Mouse (Mus musculus): Measurements from ENCODE around the gene Slc35e4. TPM values are rescaled to one million over a fixed set of nuclear protein-coding genes. Genes with fewer than 3 reads are reported as not detected.

The Slc35e4 gene
- 1 to 10 TPM in 1 of 2 experiments, under 1 TPM in 1; 0.93 to 1.2 TPM for polyA plus RNA-seq (2017; shearing (Covaris generic))

DNA sequence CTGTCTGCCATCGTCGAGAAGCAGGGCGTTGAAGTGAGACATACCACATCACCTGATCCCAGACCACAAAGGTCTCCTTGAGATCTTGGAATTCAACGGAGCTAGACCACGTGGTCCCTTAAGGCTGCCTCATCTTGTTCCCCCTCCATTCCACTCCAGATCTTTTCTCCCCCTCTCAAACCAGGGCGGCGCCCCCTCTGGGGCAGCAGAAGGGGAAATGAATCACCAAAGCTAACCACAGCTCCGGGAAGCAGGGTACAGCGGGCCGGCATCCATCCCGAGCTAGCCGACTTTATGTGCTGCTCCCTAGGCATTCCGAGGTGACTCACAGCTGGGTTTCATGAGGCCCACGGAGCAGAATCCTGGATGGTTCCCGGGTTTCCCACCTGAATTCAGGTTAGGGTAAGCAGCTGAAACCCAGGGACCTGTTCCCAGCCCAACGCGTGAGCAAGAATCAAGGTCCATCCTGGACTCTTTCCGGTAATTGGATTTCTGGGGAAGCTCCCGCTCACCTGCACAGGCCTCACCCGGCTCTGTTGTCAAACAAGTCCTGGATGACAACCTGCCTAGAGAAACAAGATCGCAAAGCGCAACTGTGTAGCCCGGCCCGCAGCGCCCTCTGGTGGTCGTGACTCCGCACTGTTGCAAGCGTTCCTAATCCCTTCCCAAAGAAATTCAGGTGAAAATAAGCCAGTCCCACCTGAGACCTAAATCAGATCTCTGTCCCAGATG lies at the start of gene Slc35e4:
TSS of gene Slc35e4 (minus strand) at position 556 of the 732 bp plus-strand sequence.

GRCm38 (mm10) chr11:3963610-3964415 lies 49.3 kb upstream of the Slc35e4 start, which contains the start of gene Pes1:
Gene Pes1, plus strand, starts transcription at chr11:3963975.

GRCm38 (mm10) chr11:3931511-3932211 lies 17.2 kb upstream of the Slc35e4 start, which contains the start of gene Tcn2:
Gene Tcn2, minus strand, starts transcription at chr11:3932159.

DNA sequence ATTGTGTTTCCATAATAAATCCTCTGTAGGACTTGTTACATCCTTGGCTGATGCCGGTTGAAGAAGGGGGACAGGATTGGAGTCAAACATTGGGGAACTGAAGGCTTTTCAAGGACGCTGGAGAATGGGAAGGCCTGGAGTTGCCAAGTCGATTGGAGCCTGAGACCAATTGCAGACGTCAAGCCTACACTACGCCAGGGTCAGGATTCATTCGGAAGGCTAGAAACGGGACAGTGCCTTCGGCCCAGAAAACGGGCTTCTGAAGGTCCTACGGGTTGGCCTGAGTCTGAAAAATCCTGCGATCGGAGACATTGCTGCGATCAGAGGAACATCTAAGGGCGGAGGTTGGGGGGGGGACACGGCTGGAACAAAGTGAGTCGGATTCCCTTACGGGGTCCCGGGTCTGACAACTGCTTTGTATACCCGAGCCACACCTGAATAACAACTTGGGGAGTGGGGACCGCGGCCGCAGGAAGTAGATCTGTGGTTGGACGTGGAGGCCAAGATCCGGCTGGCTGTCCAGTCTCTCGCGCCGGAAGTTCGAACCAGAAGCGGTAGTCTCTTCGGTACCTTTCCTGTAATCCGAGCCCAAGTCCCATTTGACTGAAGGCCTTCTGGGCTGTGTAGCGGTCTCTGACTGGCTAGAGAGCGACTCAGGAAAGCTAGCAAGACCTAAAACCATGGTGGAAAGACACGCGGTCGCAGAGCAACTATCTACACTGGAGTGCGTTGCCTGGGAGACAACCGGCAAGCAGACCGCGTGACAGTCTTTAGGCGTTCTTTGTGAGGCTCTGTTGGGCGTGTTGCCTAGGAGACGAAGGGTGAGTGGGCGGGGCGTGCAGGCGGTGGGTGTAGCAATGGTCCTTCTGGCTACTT lies 19.8 kb downstream of the Slc35e4 start, which contains the start of the genes 4921536K21Rik and Dusp18:
TSS of gene 4921536K21Rik (minus strand) at position 693 of the 876 bp plus-strand sequence.
TSS of gene Dusp18 (plus strand) at position 835 of the 876 bp plus-strand sequence.

DNA sequence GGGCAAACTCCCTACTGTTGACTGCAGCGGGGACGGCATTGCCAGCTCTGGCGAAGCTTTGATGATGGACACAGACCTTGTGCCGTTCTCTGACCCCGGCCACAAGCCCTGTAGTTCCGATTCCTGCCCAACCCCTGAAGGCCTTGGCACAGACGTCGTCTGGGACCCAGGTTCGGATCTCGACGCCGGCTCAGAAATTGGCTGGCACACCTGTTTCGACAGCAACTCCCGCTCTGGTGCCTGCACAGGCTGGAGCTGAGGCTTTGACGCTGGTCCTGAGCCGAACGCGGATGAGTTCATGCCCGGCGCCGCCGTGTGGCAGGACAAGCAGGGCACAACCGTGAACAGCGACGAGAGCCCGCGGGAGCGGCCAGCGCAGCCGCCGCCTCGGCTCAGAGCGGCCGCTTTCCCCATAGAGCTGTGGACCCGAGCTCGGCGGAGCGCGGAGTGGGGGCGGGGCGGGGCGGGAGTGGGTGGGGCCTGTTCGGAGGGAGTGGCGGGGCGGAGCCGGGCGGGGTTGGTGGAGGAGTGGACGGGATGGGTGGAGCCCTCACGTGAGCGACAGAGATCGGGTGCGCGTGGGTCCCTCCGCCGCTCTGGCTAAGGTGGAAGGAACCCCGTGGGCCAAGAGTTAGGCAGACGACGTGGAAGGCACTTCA lies 50.9 kb downstream of the Slc35e4 start, which contains the start of gene Osbp2:
TSS of gene Osbp2 (minus strand) at position 450 of the 659 bp plus-strand sequence.

Other genes with a start within 250 kb of the Slc35e4 start
- gene Osbp2, start 50.8 kb downstream of the Slc35e4 start, polyA plus RNA-seq (2017; shearing (Covaris generic)): under 1 TPM; 0.19 to 0.39 TPM
- gene 4921536K21Rik, start 19.6 kb downstream of the Slc35e4 start, polyA plus RNA-seq (2017; shearing (Covaris generic)): not detected
- under 1 TPM in 1 of 2 experiments, not detected in 1; 0.23 TPM for gene Dusp18, start 19.4 kb downstream of the Slc35e4 start, polyA plus RNA-seq (2017; shearing (Covaris generic))
- gene Tcn2, start 17.5 kb upstream of the Slc35e4 start, polyA plus RNA-seq (2017; shearing (Covaris generic)): 10 to 100 TPM; 13.6 to 34.9 TPM
- gene Pes1, start 49.3 kb upstream of the Slc35e4 start, polyA plus RNA-seq (2017; shearing (Covaris generic)): 10 to 100 TPM; 65.1 to 85.9 TPM
- gene 4930556J24Rik, start 62.1 kb upstream of the Slc35e4 start, polyA plus RNA-seq (2017; shearing (Covaris generic)): under 1 TPM in 1 of 2 experiments, not detected in 1; 0.16 TPM
- gene Gal3st1, start 69.0 kb upstream of the Slc35e4 start, polyA plus RNA-seq (2017; shearing (Covaris generic)): under 1 TPM in 1 of 2 experiments, not detected in 1; 0.36 TPM
- gene Sec14l4, start 116.8 kb upstream of the Slc35e4 start, polyA plus RNA-seq (2017; shearing (Covaris generic)): under 1 TPM in 1 of 2 experiments, not detected in 1; 0.23 TPM
- gene Sec14l3, start 150.2 kb upstream of the Slc35e4 start, polyA plus RNA-seq (2017; shearing (Covaris generic)): not detected
- gene Mtfp1, start 180.8 kb upstream of the Slc35e4 start, polyA plus RNA-seq (2017; shearing (Covaris generic)): 1 to 10 TPM; 1.6 to 2.1 TPM
- gene Sec14l2, start 208.8 kb upstream of the Slc35e4 start, polyA plus RNA-seq (2017; shearing (Covaris generic)): 1 to 10 TPM in 1 of 2 experiments, under 1 TPM in 1; 0.64 to 1.6 TPM
- 10 to 100 TPM; 39.7 to 53.0 TPM for gene Rnf215, start 220.5 kb upstream of the Slc35e4 start, polyA plus RNA-seq (2017; shearing (Covaris generic))
- 1 to 10 TPM; 1.5 to 2.9 TPM for gene Ccdc157, start 245.6 kb upstream of the Slc35e4 start, polyA plus RNA-seq (2017; shearing (Covaris generic))
- 10 to 100 TPM; 47.2 to 68.5 TPM for gene Sf3a1, start 245.7 kb upstream of the Slc35e4 start, polyA plus RNA-seq (2017; shearing (Covaris generic))

Measured in activated CD4-positive, CD25-positive, alpha-beta regulatory T cell (primary cell).